Mouse (Mus musculus): ENCODE data around the gene Tmem101. TPM values are rescaled to one million over a fixed set of nuclear protein-coding genes. Genes with fewer than 3 reads are reported as not detected.
A peak's percentile ranks its signal among the peaks of the same experiment; 100 is the strongest.
"Not testable (repeated sequence)": the region's sequence is repeated elsewhere in the genome, so short reads cannot be mapped to it uniquely, and the experiment has no call there.

Tmem101 gene
- polyA plus RNA-seq, 1 experiment from 2014 or later: 31.2 TPM

- Histone ChIP-seq H3K9ac (ENCODE audit: low read depth, low read length) (no peak overlapping the region), H3K36me3 (ENCODE audit: control insufficient read depth, insufficient read depth, low read length) (peaks cover 16% of the 10 kb centered on the region), H3K27me3 (ENCODE audit: control insufficient read depth, insufficient read depth, low read length) (no peaks in the 10 kb centered on the region), H3K9me3 (replicated peaks; ENCODE audit: control insufficient read depth, low read length) (no peaks in the 10 kb centered on the region), H3K27ac (ENCODE audit: low read depth, low read length) (no peak overlapping the region), H3K4me1 (ENCODE audit: control insufficient read depth, insufficient read depth, low read length) (no peaks in the 10 kb centered on the region), H3K4me3 (ENCODE audit: low read depth, low read length) (no peak overlapping the region), H3K4me2 (no peak overlapping the region)
- ATAC-seq (replicated peaks; ENCODE audit: insufficient number of reproducible peaks, low FRiP score, low TSS enrichment): no peak
- 91% methylated on average over 5 of the region's 5 CpGs for WGBS (ENCODE audit: insufficient replicate concordance)
Observed at GRCm38 (mm10) chr11:102167539-102167938, 11.3 kb upstream of the Tmem101 start.

GRCm38 (mm10) chr11:102165971-102166722 lies 9.9 kb upstream of the Tmem101 start:
- no peak overlapping the region for H3K9ac ChIP-seq (ENCODE audit: low read depth, low read length)
- no peaks in the 10 kb centered on the region for H3K27me3 ChIP-seq (ENCODE audit: control insufficient read depth, insufficient read depth, low read length)
- H3K4me2 ChIP-seq: no peak overlapping the region
- no peak overlapping the region for H3K27ac ChIP-seq (ENCODE audit: low read depth, low read length)
- no peak for ATAC-seq (replicated peaks; ENCODE audit: insufficient number of reproducible peaks, low FRiP score, low TSS enrichment)
- WGBS (ENCODE audit: insufficient replicate concordance): 63% methylated on average over 6 of the region's 6 CpGs
- peaks cover 19% of the 10 kb centered on the region for H3K36me3 ChIP-seq (ENCODE audit: control insufficient read depth, insufficient read depth, low read length)
- H3K4me3 ChIP-seq (ENCODE audit: low read depth, low read length): no peak overlapping the region
- no peaks in the 10 kb centered on the region for H3K9me3 ChIP-seq (replicated peaks; ENCODE audit: control insufficient read depth, low read length)
- H3K4me1 ChIP-seq (ENCODE audit: control insufficient read depth, insufficient read depth, low read length): no peaks in the 10 kb centered on the region

- 79% methylated on average over 5 of the region's 5 CpGs for WGBS (ENCODE audit: insufficient replicate concordance)
- Histone ChIP-seq H3K27me3 (ENCODE audit: control insufficient read depth, insufficient read depth, low read length) (no peaks in the 10 kb centered on the region), H3K4me2 (no peak overlapping the region), H3K4me1 (ENCODE audit: control insufficient read depth, insufficient read depth, low read length) (peaks cover 4% of the 10 kb centered on the region; the same call in 1 of the 2 replicates), H3K4me3 (ENCODE audit: low read depth, low read length) (no peak overlapping the region), H3K27ac (ENCODE audit: low read depth, low read length) (no peak overlapping the region), H3K9me3 (replicated peaks; ENCODE audit: control insufficient read depth, low read length) (no peaks in the 10 kb centered on the region), H3K9ac (ENCODE audit: low read depth, low read length) (no peak overlapping the region), H3K36me3 (ENCODE audit: control insufficient read depth, insufficient read depth, low read length) (peaks cover 12% of the 10 kb centered on the region)
- no peak for ATAC-seq (replicated peaks; ENCODE audit: insufficient number of reproducible peaks, low FRiP score, low TSS enrichment)
Observed at GRCm38 (mm10) chr11:102159781-102160180, 3.6 kb upstream of the Tmem101 start.

GRCm38 (mm10) chr11:102158024-102158423 lies 1.8 kb upstream of the Tmem101 start:
- not testable (repeated sequence) for H3K27ac ChIP-seq (ENCODE audit: low read depth, low read length); H3K4me2 ChIP-seq; H3K4me3 ChIP-seq (ENCODE audit: low read depth, low read length); ATAC-seq (replicated peaks; ENCODE audit: insufficient number of reproducible peaks, low FRiP score, low TSS enrichment); H3K36me3 ChIP-seq (ENCODE audit: control insufficient read depth, insufficient read depth, low read length); H3K9me3 ChIP-seq (replicated peaks; ENCODE audit: control insufficient read depth, low read length); H3K9ac ChIP-seq (ENCODE audit: low read depth, low read length); H3K4me1 ChIP-seq (ENCODE audit: control insufficient read depth, insufficient read depth, low read length); H3K27me3 ChIP-seq (ENCODE audit: control insufficient read depth, insufficient read depth, low read length)
- 65% methylated on average over 2 of the region's 2 CpGs for WGBS (ENCODE audit: insufficient replicate concordance)

GRCm38 (mm10) chr11:102156786-102157089 lies 534 bp upstream of the Tmem101 start:
- Histone ChIP-seq H3K4me1 (ENCODE audit: control insufficient read depth, insufficient read depth, low read length) (peaks cover 4% of the 10 kb centered on the region; the same call in 1 of the 2 replicates), H3K4me3 (ENCODE audit: low read depth, low read length) (no peak overlapping the region), H3K9ac (ENCODE audit: low read depth, low read length) (no peak overlapping the region), H3K36me3 (ENCODE audit: control insufficient read depth, insufficient read depth, low read length) (no peaks in the 10 kb centered on the region; the same call in 1 of the 2 replicates), H3K27me3 (ENCODE audit: control insufficient read depth, insufficient read depth, low read length) (no peaks in the 10 kb centered on the region), H3K9me3 (replicated peaks; ENCODE audit: control insufficient read depth, low read length) (no peaks in the 10 kb centered on the region), H3K27ac (ENCODE audit: low read depth, low read length) (no peak overlapping the region), H3K4me2 (no peak overlapping the region; the same call in 1 of the 2 replicates)
- 8% methylated on average over 1 of the region's 1 CpGs for WGBS (ENCODE audit: insufficient replicate concordance)
- no peak for ATAC-seq (replicated peaks; ENCODE audit: insufficient number of reproducible peaks, low FRiP score, low TSS enrichment)

- Histone ChIP-seq H3K4me2 (peak overlapping the region; percentile 61), H3K4me1 (ENCODE audit: control insufficient read depth, insufficient read depth, low read length) (peaks cover 22% of the 10 kb centered on the region), H3K27ac (ENCODE audit: low read depth, low read length) (no peak overlapping the region), H3K4me3 (ENCODE audit: low read depth, low read length) (peak overlapping the region; percentile 43), H3K27me3 (ENCODE audit: control insufficient read depth, insufficient read depth, low read length) (peaks cover 64% of the 10 kb centered on the region), H3K9me3 (replicated peaks; ENCODE audit: control insufficient read depth, low read length) (no peaks in the 10 kb centered on the region), H3K36me3 (ENCODE audit: control insufficient read depth, insufficient read depth, low read length) (no peaks in the 10 kb centered on the region), H3K9ac (ENCODE audit: low read depth, low read length) (no peak overlapping the region; the same call in 1 of the 2 replicates)
- ATAC-seq (replicated peaks; ENCODE audit: insufficient number of reproducible peaks, low FRiP score, low TSS enrichment): no peak
- WGBS (ENCODE audit: insufficient replicate concordance): 12% methylated on average over 34 of the region's 34 CpGs
Observed at GRCm38 (mm10) chr11:102147213-102147989, 8.8 kb downstream of the Tmem101 start.

GRCm38 (mm10) chr11:102146531-102146930 lies 9.7 kb downstream of the Tmem101 start:
- H3K27me3 ChIP-seq (ENCODE audit: control insufficient read depth, insufficient read depth, low read length): peaks cover 65% of the 10 kb centered on the region
- no peaks in the 10 kb centered on the region for H3K9me3 ChIP-seq (replicated peaks; ENCODE audit: control insufficient read depth, low read length)
- H3K4me1 ChIP-seq (ENCODE audit: control insufficient read depth, insufficient read depth, low read length): peaks cover 22% of the 10 kb centered on the region
- no peak overlapping the region for H3K27ac ChIP-seq (ENCODE audit: low read depth, low read length)
- H3K9ac ChIP-seq (ENCODE audit: low read depth, low read length): no peak overlapping the region; the same call in 1 of the 2 replicates
- peak overlapping the region; percentile 61 for H3K4me2 ChIP-seq
- peak overlapping the region; percentile 43 for H3K4me3 ChIP-seq (ENCODE audit: low read depth, low read length)
- no peak for ATAC-seq (replicated peaks; ENCODE audit: insufficient number of reproducible peaks, low FRiP score, low TSS enrichment)
- WGBS (ENCODE audit: insufficient replicate concordance): 11% methylated on average over 17 of the region's 17 CpGs
- H3K36me3 ChIP-seq (ENCODE audit: control insufficient read depth, insufficient read depth, low read length): no peaks in the 10 kb centered on the region

GRCm38 (mm10) chr11:102146005-102146404 lies 10.2 kb downstream of the Tmem101 start:
- H3K4me2 ChIP-seq: peak overlapping the region; percentile 61
- peaks cover 22% of the 10 kb centered on the region for H3K4me1 ChIP-seq (ENCODE audit: control insufficient read depth, insufficient read depth, low read length)
- H3K9me3 ChIP-seq (replicated peaks; ENCODE audit: control insufficient read depth, low read length): no peaks in the 10 kb centered on the region
- no peaks in the 10 kb centered on the region for H3K36me3 ChIP-seq (ENCODE audit: control insufficient read depth, insufficient read depth, low read length)
- H3K27me3 ChIP-seq (ENCODE audit: control insufficient read depth, insufficient read depth, low read length): peaks cover 65% of the 10 kb centered on the region
- no peak overlapping the region for H3K27ac ChIP-seq (ENCODE audit: low read depth, low read length)
- 4% methylated on average over 16 of the region's 16 CpGs for WGBS (ENCODE audit: insufficient replicate concordance)
- 0 out of 2 replicates have a peak overlapping the region, but pooled peaks have one; percentile 3 for H3K9ac ChIP-seq (ENCODE audit: low read depth, low read length)
- peak overlapping the region; percentile 43 for H3K4me3 ChIP-seq (ENCODE audit: low read depth, low read length)
- no peak for ATAC-seq (replicated peaks; ENCODE audit: insufficient number of reproducible peaks, low FRiP score, low TSS enrichment)
